Mouse (Mus musculus) ES-Bruce4 (cell line): ENCODE measurements around the gene Ntm. TPM values are rescaled to one million over a fixed set of nuclear protein-coding genes. Genes with fewer than 3 reads are reported as not detected.
A peak's percentile ranks its signal among the peaks of the same experiment; 100 is the strongest.

ENCODE experiments used
- H3K27ac ChIP-seq: 2 replicates; pipeline ENCODE4 v1.5.1; 2012; ENCODE audit warnings: low read length, inconsistent platforms; ENCODE audit not compliant: insufficient read depth
- H3K27me3 ChIP-seq: 2 replicates; pipeline ENCODE4 v1.6.1; 2012; ENCODE audit warnings: mild to moderate bottlenecking, low read length, inconsistent platforms; ENCODE audit not compliant: control insufficient read depth, poor library complexity, insufficient read depth, severe bottlenecking
- H3K36me3 ChIP-seq: 2 replicates; pipeline ENCODE4 v1.6.1; 2012; ENCODE audit warnings: inconsistent platforms, mild to moderate bottlenecking, low read length, moderate library complexity; ENCODE audit not compliant: control insufficient read depth, poor library complexity, insufficient read depth, severe bottlenecking
- H3K4me1 ChIP-seq: one replicate; pipeline ENCODE4 v1.8.1; 2011; ENCODE audit warnings: low read length; ENCODE audit not compliant: control insufficient read depth, insufficient read depth
- H3K4me3 ChIP-seq: 2 replicates; pipeline ENCODE4 v1.5.1; 2011; ENCODE audit warnings: low read depth, mild to moderate bottlenecking, low read length
- H3K9ac ChIP-seq: 2 replicates; pipeline ENCODE4 v1.6.1; 2012; ENCODE audit warnings: low read depth, mild to moderate bottlenecking, inconsistent platforms; ENCODE audit not compliant: poor library complexity, severe bottlenecking
- H3K9me3 ChIP-seq: replicated peaks from 2 replicates; pipeline ENCODE4 v1.6.1; 2012; ENCODE audit warnings: mild to moderate bottlenecking, low read length, inconsistent platforms; ENCODE audit not compliant: control insufficient read depth, poor library complexity, insufficient read depth, severe bottlenecking
- CTCF ChIP-seq: IDR thresholded peaks from one replicate; pipeline ENCODE4 v1.8.1; 2011; ENCODE audit warnings: low read depth, low read length
- EP300 ChIP-seq: IDR thresholded peaks from 2 replicates; pipeline ENCODE4 v1.6.1; 2011; ENCODE audit warnings: low read depth, low read length; ENCODE audit not compliant: insufficient read depth
- POLR2A ChIP-seq: IDR thresholded peaks from one replicate; pipeline ENCODE4 v1.8.1; 2011; ENCODE audit warnings: low read length; ENCODE audit not compliant: insufficient read depth
- polyA plus RNA-seq: library from polyadenylated mRNA; stranded (reverse); fragments of >200 nt; gene quantifications from 2 replicates; pipeline ENCODE4 v1.2.4, GENCODE M21; 2011; ENCODE audit warnings: low read depth; ENCODE audit not compliant: missing spikeins, insufficient read depth, insufficient read length

Gene Ntm
- 0.64 and 0.82 TPM in 2 replicates for polyA plus RNA-seq

GRCm38 (mm10) chr9:29962978-29963377 lies at the start of gene Ntm:
Gene Ntm (minus strand): TSS chr9:29963141.
- Histone ChIP-seq H3K9me3 (no peaks in the 10 kb centered on the region), H3K36me3 (no peaks in the 10 kb centered on the region), H3K27me3 (no peaks in the 10 kb centered on the region), H3K9ac (no peak within 1 kb of the TSS), H3K27ac (no peak within 1 kb of the TSS), H3K4me3 (peak within 1 kb of the TSS; percentile 37), H3K4me1 (no peaks in the 10 kb centered on the region)
- TF ChIP-seq POLR2A (no peak), CTCF (no peak), EP300 (no peak)

- H3K27ac ChIP-seq = no peak overlapping the region
- TF ChIP-seq CTCF (no peak), EP300 (no peak), POLR2A (no peak)
- no peak overlapping the region for H3K4me3 ChIP-seq
- no peaks in the 10 kb centered on the region for H3K4me1 ChIP-seq
- no peaks in the 10 kb centered on the region for H3K36me3 ChIP-seq
- no peaks in the 10 kb centered on the region for H3K9me3 ChIP-seq
- no peak overlapping the region for H3K9ac ChIP-seq
- H3K27me3 ChIP-seq = no peaks in the 10 kb centered on the region
Measured at GRCm38 (mm10) chr9:30005701-30006100, 42.8 kb upstream of the Ntm start.

GRCm38 (mm10) chr9:30003612-30004011 lies 40.7 kb upstream of the Ntm start:
- no peak overlapping the region for H3K4me3 ChIP-seq
- H3K27ac ChIP-seq = no peak overlapping the region
- H3K36me3 ChIP-seq = no peaks in the 10 kb centered on the region
- H3K9ac ChIP-seq = no peak overlapping the region
- TF ChIP-seq CTCF (peak; percentile 79), POLR2A (no peak)
- no peaks in the 10 kb centered on the region for H3K27me3 ChIP-seq
- no peaks in the 10 kb centered on the region for H3K4me1 ChIP-seq
- no peaks in the 10 kb centered on the region for H3K9me3 ChIP-seq

- Histone ChIP-seq H3K9me3 (no peaks in the 10 kb centered on the region), H3K4me3 (no peak overlapping the region), H3K27ac (no peak overlapping the region), H3K9ac (no peak overlapping the region), H3K4me1 (no peaks in the 10 kb centered on the region), H3K27me3 (no peaks in the 10 kb centered on the region), H3K36me3 (no peaks in the 10 kb centered on the region)
- TF ChIP-seq POLR2A (no peak), CTCF (no peak), EP300 (no peak)
Measured at GRCm38 (mm10) chr9:29981177-29981915, 18.4 kb upstream of the Ntm start.

- no peaks in the 10 kb centered on the region for H3K4me1 ChIP-seq
- peak overlapping the region; percentile 37 for H3K4me3 ChIP-seq
- H3K27me3 ChIP-seq = no peaks in the 10 kb centered on the region
- H3K36me3 ChIP-seq = no peaks in the 10 kb centered on the region
- no peak overlapping the region for H3K9ac ChIP-seq
- TF ChIP-seq EP300 (no peak), CTCF (no peak), POLR2A (no peak)
- H3K9me3 ChIP-seq = no peaks in the 10 kb centered on the region
- no peak overlapping the region for H3K27ac ChIP-seq
Measured at GRCm38 (mm10) chr9:29961954-29962867, 730 bp downstream of the Ntm start.

- H3K9ac ChIP-seq = no peak overlapping the region
- H3K36me3 ChIP-seq = no peaks in the 10 kb centered on the region
- H3K4me3 ChIP-seq = no peak overlapping the region
- H3K4me1 ChIP-seq = no peaks in the 10 kb centered on the region
- H3K27ac ChIP-seq = no peak overlapping the region
- no peaks in the 10 kb centered on the region for H3K27me3 ChIP-seq
- no peaks in the 10 kb centered on the region for H3K9me3 ChIP-seq
- no peak for TF ChIP-seq EP300
- TF ChIP-seq POLR2A = no peak
- TF ChIP-seq CTCF = no peak
Measured at GRCm38 (mm10) chr9:29961512-29961911, 1.4 kb downstream of the Ntm start.
